Mouse (Mus musculus) liver, adult 2 months (tissue): ENCODE measurements around the gene Nipsnap3b. TPM values are rescaled to one million over a fixed set of nuclear protein-coding genes. Genes with fewer than 3 reads are reported as not detected.

Experiments used
- DNase-seq: peaks from one replicate; pipeline ENCODE4 v3.0.0-alpha.2; 2011; ENCODE audit warnings: low read depth, low spot score; ENCODE audit errors: extremely low read depth
- H3K27ac ChIP-seq: fragments of 200-500 bp; replicated peaks from 2 replicates; pipeline ENCODE4 v1.5.1; 2012; ENCODE audit warnings: low read depth, mild to moderate bottlenecking, control low read depth, inconsistent platforms, low read length; ENCODE audit not compliant: insufficient read depth
- H3K27me3 ChIP-seq: fragments of 200-500 bp; 2 replicates; pipeline ENCODE4 v1.6.1; 2012; ENCODE audit warnings: mild to moderate bottlenecking, moderate library complexity, low read length, inconsistent platforms; ENCODE audit not compliant: control insufficient read depth, insufficient read depth
- H3K36me3 ChIP-seq: fragments of 200-500 bp; 2 replicates; pipeline ENCODE4 v1.6.1; 2012; ENCODE audit warnings: low read length, inconsistent platforms; ENCODE audit not compliant: control insufficient read depth, insufficient read depth
- H3K4me1 ChIP-seq: fragments of 200-500 bp; 2 replicates; pipeline ENCODE4 v1.6.1; 2011; ENCODE audit warnings: low read length; ENCODE audit not compliant: control insufficient read depth, insufficient read depth
- H3K4me3 ChIP-seq: fragments of 200-500 bp; 2 replicates; pipeline ENCODE4 v1.5.1; 2011; ENCODE audit warnings: low read depth, mild to moderate bottlenecking, control low read depth, low read length, moderate library complexity; ENCODE audit not compliant: insufficient read depth
- H3K79me2 ChIP-seq: fragments of 200-500 bp; 2 replicates; pipeline ENCODE4 v1.6.1; 2012; ENCODE audit warnings: inconsistent platforms, mild to moderate bottlenecking, low read length, moderate library complexity; ENCODE audit not compliant: control insufficient read depth, insufficient read depth
- H3K9ac ChIP-seq: fragments of 200-500 bp; 2 replicates; pipeline ENCODE4 v1.6.1; 2012; ENCODE audit warnings: low read depth, mild to moderate bottlenecking, control low read depth, inconsistent platforms, low read length
- CTCF ChIP-seq: fragments of 200-500 bp; IDR thresholded peaks from 2 replicates; pipeline ENCODE4 v1.5.1; 2011; ENCODE audit warnings: low read depth, low read length, control low read depth
- POLR2A ChIP-seq: fragments of 200-500 bp; IDR thresholded peaks from 2 replicates; pipeline ENCODE4 v1.6.1; 2011; ENCODE audit warnings: low read length, control low read depth; ENCODE audit not compliant: insufficient read depth; ENCODE audit errors: extremely low read depth
- WGBS: fragments of 180-500 bp; shearing (Covaris S2); methylation state at CpG from one replicate; pipeline ENCODE4 v1.1.7; 2018; 5-methylcytosine and 5-hydroxymethylcytosine counted together
- polyA plus RNA-seq: library from polyadenylated mRNA; depleted of rRNA; stranded (reverse); fragments of >200 nt; gene quantifications from 2 replicates; pipeline ENCODE4 v1.2.3, GENCODE M21; 2012; rRNA removed
- total RNA-seq: library from RNA; depleted of rRNA; stranded (reverse); fragments of >200 nt; gene quantifications from 2 replicates; pipeline ENCODE4 v1.2.3, GENCODE M21; 2014; rRNA removed

Gene Nipsnap3b
- total RNA-seq, result 91.3 and 95.4 TPM in 2 replicates
- 87.1 and 89.7 TPM in 2 replicates for polyA plus RNA-seq

DNA sequence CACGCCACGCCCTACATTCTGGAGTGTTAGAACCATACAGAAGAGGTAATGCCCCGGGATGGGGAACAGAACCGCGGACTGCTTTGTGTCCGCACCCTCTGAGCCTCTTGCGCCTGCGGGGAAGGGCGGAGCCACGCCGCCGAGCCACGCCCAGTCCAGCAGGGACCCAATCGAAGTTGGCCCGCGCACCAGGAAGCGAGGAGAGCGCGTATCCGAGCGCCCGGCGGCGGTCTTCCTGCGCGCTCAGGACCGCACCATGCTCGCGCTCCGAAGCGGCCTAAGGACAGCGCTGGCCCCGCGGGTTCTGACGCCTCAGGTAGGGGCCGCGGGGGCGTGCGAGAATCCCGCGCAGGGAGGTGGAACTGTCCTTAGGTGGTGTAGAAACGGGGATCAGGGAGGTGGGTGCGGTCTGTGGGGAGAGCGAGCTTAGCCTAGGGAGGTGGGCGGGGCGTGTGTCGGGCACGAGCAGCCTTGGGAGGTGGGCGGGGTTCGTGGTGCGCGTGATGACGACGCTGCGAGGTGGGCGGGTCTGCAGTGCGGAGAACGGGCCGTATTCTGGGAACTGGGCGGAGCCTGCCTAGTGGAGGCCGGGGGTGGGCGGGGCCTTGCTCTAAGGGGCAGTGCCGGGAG lies at the start of gene Nipsnap3b:
Nipsnap3b (plus strand) TSS at position 149 of the 630 bp plus-strand sequence.
- DNase-seq, result peak; percentile 87
- Histone ChIP-seq H3K4me1 (peaks cover 11% of the 10 kb centered on the region), H3K4me3 (peak within 1 kb of the TSS; percentile 81), H3K79me2 (no peaks in the 10 kb centered on the region; the same call in 1 of the 2 replicates), H3K27ac (peak within 1 kb of the TSS; percentile 95), H3K27me3 (no peaks in the 10 kb centered on the region), H3K36me3 (peaks cover 15% of the 10 kb centered on the region), H3K9ac (peak within 1 kb of the TSS; percentile 87)
- 1% methylated on average over 63 of the region's 63 CpGs for WGBS
- TF ChIP-seq POLR2A (0 out of 2 replicates have a peak, but pooled peaks have one; percentile 53), CTCF (no peak)

- Histone ChIP-seq H3K9ac (no peak within 1 kb of the TSS), H3K4me3 (no peak within 1 kb of the TSS), H3K36me3 (no peaks in the 10 kb centered on the region), H3K79me2 (no peaks in the 10 kb centered on the region), H3K4me1 (no peaks in the 10 kb centered on the region), H3K27me3 (no peaks in the 10 kb centered on the region), H3K27ac (no peak within 1 kb of the TSS)
- no peak for TF ChIP-seq POLR2A
- TF ChIP-seq CTCF, result no peak
- no peak for DNase-seq
Observed at GRCm38 (mm10) chr4:52964247-52964646, 47.4 kb upstream of the Nipsnap3b start, which contains the start of gene Olfr270. Gene Olfr270 (plus strand): TSS chr4:52964547.

- peak; percentile 36 for DNase-seq
Observed at GRCm38 (mm10) chr4:52985216-52985615, 26.5 kb upstream of the Nipsnap3b start.

GRCm38 (mm10) chr4:52986266-52986665 lies 25.4 kb upstream of the Nipsnap3b start:
- no peak for DNase-seq
- no peaks in the 10 kb centered on the region for H3K27me3 ChIP-seq
- TF ChIP-seq POLR2A (no peak), CTCF (no peak)
- 83% methylated on average over 2 of the region's 2 CpGs for WGBS
- no peak overlapping the region for H3K9ac ChIP-seq
- H3K27ac ChIP-seq, result no peak overlapping the region
- no peaks in the 10 kb centered on the region for H3K4me1 ChIP-seq
- H3K79me2 ChIP-seq, result no peaks in the 10 kb centered on the region
- H3K4me3 ChIP-seq, result no peak overlapping the region
- H3K36me3 ChIP-seq, result no peaks in the 10 kb centered on the region

More at GRCm38 (mm10) chr4:52985216-52985615, 26.5 kb upstream of the Nipsnap3b start:
- Histone ChIP-seq H3K79me2 (no peaks in the 10 kb centered on the region), H3K9ac (no peak overlapping the region), H3K27me3 (no peaks in the 10 kb centered on the region; the same call in 1 of the 2 replicates), H3K36me3 (no peaks in the 10 kb centered on the region), H3K27ac (no peak overlapping the region), H3K4me3 (no peak overlapping the region), H3K4me1 (no peaks in the 10 kb centered on the region)
- 50% methylated on average over 2 of the region's 2 CpGs for WGBS
- peak; percentile 12; the same call in 1 of the 2 replicates for TF ChIP-seq CTCF
- TF ChIP-seq POLR2A, result no peak

GRCm38 (mm10) chr4:52989248-52989647 lies 22.4 kb upstream of the Nipsnap3b start, which contains the start of gene Nipsnap3a:
Gene Nipsnap3a (plus strand): TSS chr4:52989272.
- DNase-seq, result no peak
- 34% methylated on average over 12 of the region's 12 CpGs for WGBS
- Histone ChIP-seq H3K27ac (no peak within 1 kb of the TSS), H3K79me2 (no peaks in the 10 kb centered on the region), H3K27me3 (no peaks in the 10 kb centered on the region), H3K4me1 (no peaks in the 10 kb centered on the region), H3K36me3 (no peaks in the 10 kb centered on the region), H3K9ac (no peak within 1 kb of the TSS), H3K4me3 (no peak within 1 kb of the TSS)
- TF ChIP-seq CTCF, result no peak
- no peak for TF ChIP-seq POLR2A

- WGBS, result 54% methylated on average over 6 of the region's 6 CpGs
- no peak overlapping the region for H3K9ac ChIP-seq
- no peaks in the 10 kb centered on the region for H3K36me3 ChIP-seq
- H3K27ac ChIP-seq, result no peak overlapping the region
- no peaks in the 10 kb centered on the region for H3K4me1 ChIP-seq
- no peak overlapping the region for H3K4me3 ChIP-seq
- TF ChIP-seq POLR2A (no peak), CTCF (no peak)
- no peaks in the 10 kb centered on the region for H3K27me3 ChIP-seq
- peak; percentile 33 for DNase-seq
- no peaks in the 10 kb centered on the region for H3K79me2 ChIP-seq
Observed at GRCm38 (mm10) chr4:52999449-52999848, 12.2 kb upstream of the Nipsnap3b start.
